Mouse (Mus musculus) kidney, adult 2 months (tissue): ENCODE measurements around the gene Ccdc24.

Source experiments
- CTCF ChIP-seq: fragments of 200-500 bp; conservative IDR thresholded peaks from 2 replicates; pipeline ENCODE4 v1.5.1; 2011; ENCODE audit warnings: low read depth, mild to moderate bottlenecking, control low read depth, low read length, moderate library complexity, mixed read lengths; ENCODE audit not compliant: insufficient read depth, insufficient read length
- POLR2A ChIP-seq: fragments of 200-500 bp; IDR thresholded peaks from one replicate; pipeline ENCODE4 v1.6.1; 2011; ENCODE audit warnings: low read depth, low read length, control low read depth

DNA sequence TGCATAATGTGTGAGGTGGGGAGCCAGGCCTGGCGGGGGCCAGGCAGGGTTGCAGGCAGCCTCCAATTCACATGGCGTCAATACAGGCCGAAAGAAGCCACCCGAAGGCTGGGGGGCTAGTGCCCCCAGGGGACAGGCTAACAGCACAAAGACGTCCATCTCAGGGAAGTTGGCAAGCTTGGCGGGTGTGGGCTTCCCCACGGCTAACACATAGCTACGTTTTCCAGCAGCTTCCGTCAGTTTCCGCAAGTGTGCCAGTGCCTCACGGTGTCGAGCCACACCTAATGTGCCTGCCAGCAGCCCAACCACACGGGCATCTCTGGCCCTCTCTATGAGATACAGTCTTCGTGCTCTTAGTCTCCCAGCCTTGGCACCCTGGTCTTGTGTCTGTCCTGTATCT is 17.7 kb upstream of the Ccdc24 start:
- TF ChIP-seq CTCF (no peak), POLR2A (no peak)
